Mouse (Mus musculus) retina, adult 2 months (tissue): Measurements from ENCODE around the gene Adamts17.
A peak's percentile ranks its signal among the peaks of the same experiment; 100 is the strongest.

Experiments used
- DNase-seq: peaks from one replicate; pipeline ENCODE4 v3.0.0-alpha.2; 2012; ENCODE audit warnings: low read depth, low spot score

Gene Adamts17

DNA sequence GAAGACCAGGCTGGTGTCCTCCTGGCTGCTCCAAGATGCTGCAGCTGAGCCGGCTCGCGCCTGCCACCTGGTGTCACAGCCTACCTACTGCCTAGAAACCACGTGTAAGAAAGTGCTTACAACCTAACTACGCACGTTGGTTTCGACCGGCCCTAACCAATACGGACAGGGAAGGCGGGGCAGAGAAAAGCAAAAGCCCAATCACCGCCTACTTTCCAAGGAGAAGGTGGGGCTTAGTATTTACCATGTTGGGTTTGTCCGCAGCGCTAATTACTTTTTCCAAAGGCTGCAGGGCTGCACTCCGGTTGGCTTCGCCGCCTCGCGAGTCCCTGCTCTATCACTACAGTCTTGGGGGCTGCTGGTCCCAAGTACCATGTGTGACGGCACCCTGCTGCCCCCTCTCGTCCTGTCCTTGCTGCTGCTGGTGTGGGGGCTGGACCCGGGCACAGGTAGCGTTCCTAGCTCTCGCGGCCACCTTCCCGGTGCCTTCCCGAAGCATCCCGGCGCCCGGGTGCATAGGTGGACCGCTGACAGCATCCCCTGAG is at the start of gene Adamts17:
Gene Adamts17 (plus strand): TSS at position 273 of the 545 bp plus-strand sequence.
- peak; percentile 77 for DNase-seq

DNA sequence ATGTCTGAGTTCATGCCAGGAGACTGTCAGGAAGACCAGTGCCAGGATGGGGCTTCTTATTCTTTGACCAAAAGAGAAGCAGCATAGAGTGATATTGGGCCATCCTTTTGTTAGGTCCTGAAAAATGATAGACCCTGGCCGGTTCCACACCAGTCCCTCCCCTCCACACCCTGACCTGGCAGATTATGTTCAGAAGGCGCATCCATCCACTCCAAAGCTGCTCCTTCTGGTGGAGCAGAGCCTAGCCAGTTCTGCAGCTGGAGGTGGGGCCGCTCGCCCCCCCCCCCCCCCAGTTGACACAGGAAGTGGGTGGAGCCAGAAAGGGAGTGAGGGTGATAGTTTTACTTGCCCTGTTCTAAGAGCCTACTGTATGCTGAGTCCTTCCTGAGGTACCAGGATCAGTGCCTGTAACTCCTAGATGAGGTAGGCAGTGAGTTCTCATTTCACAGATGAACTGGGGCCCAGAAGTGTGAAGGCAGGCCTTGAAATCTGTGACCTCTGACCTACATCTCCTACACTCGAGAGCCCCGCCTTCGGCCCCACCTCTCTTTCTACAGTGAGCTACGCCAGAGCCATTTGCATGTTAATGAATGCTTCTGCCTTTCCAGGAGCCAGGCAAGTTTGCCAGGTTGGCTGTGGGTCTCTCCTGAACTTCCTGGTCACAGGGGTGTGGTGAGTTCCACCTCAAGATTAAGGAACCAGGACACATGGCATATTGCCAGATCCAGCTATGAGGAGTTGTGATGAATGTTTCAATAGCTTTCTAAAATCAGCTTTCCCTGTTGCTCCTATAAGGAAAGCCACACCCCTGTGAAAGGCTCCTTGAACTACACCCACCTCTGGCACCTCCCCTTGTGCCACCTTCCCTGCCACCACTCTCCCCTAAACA is 49.4 kb upstream of the Adamts17 start:
- no peak for DNase-seq

GRCm38 (mm10) chr7:66791022-66791421 is 48.5 kb upstream of the Adamts17 start:
- no peak for DNase-seq

GRCm38 (mm10) chr7:66796909-66797308 is 42.6 kb upstream of the Adamts17 start:
- no peak for DNase-seq

- DNase-seq: no peak
Measured at GRCm38 (mm10) chr7:66797345-66797744, 42.2 kb upstream of the Adamts17 start.

DNA sequence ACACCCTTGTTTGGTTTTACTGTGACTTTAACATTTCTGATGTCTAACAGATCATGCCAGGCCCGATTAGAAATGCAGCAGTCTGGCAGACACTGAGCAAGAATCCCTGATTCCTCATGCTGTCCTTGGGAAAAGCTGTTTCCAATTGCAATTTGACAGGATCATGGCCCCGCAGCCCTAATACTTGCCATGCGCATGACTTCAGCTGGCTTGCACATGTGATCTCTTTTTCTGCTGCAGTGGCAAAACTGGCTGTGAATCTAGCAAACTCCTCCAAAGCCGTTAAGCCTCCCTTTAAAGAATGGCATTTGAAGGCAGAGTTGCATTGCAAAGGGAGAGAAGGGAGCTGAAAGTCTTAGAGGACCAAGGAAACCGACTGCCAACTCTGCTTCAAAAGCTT is 40.7 kb upstream of the Adamts17 start:
- no peak for DNase-seq

DNA sequence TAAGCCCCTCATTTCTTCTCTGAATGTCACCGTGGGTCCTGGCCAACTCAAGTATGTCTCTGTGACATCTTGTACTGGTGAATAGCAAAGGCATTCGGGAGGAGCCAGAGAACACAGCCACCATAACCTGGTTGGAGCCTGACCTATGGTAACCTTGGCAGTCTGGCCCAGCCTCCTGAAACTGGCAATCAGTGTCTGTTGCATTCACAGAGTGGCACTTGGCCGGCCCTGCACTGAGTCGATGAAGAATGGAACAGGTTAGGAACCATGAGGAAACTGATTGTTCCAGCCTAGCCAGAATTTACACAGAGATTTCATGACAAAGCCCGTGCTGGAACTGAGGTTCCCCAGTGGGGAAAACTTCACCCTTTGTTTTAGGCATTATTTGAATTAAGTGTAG is 38.8 kb upstream of the Adamts17 start:
- no peak for DNase-seq

DNA sequence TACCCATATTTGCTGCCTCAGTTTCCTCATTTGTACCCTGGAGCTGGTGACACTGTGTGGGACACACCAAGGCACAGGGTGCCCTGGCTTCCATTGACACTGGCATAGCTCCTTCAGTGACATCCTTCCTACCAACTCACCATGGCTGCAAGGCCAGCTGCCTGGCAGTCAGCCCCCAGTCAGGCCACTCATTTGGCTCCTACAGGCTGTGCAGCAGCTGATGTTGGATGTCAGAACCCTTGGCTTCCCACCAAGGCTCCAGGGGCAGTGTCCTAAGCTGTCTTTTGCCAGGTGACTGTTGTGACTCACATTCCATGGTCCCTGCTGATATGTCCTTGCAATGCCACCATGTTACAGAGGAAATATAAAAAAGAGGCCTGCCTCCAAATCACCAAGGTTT is 37.8 kb upstream of the Adamts17 start:
- DNase-seq: no peak

- DNase-seq: no peak
Measured at GRCm38 (mm10) chr7:66803798-66804197, 35.7 kb upstream of the Adamts17 start.

GRCm38 (mm10) chr7:66806801-66807200 is 32.7 kb upstream of the Adamts17 start:
- no peak for DNase-seq

DNA sequence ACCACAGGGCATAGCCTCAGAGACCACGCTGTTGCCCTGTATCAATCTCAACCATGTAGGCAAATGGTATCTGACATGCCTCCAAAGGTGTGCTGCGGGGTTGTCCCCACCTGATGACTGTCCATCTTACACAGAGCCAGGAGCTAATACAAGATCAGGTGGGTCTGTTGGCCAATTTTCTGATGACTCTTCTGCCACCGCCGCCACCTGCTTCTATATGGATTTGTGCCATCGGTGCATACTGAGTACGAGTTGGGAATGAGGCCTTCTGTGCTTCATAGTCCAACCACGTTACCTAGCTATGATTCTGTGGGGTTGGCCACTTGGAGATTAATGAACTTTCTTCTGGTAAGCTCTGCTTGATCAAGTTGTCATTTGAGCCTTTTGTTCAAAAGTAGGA is 29.1 kb upstream of the Adamts17 start:
- DNase-seq: no peak

GRCm38 (mm10) chr7:66811294-66811693 is 28.2 kb upstream of the Adamts17 start:
- DNase-seq: no peak

- no peak for DNase-seq
Measured at GRCm38 (mm10) chr7:66812289-66812688, 27.2 kb upstream of the Adamts17 start.

DNA sequence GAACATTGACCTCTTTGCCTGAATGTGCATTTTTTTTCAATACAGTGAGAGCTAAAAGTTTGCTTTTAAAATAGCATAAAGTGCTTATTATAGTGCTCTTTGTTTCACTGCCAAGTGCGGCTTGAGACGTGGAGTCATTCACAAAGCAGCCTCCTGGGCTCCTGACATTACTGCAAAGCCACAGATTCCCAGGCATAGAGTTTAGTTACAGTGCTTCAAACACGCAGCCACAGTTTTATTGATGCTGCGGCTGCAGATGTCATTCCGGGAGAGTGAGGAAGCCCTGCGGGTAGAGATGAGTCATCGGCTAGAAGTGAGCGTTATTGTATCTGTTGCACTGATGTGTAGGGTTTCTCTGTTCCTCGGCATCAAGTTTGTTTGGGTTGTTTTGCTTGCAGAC is 26.8 kb upstream of the Adamts17 start:
- no peak for DNase-seq

- no peak for DNase-seq
Measured at GRCm38 (mm10) chr7:66813172-66813571, 26.4 kb upstream of the Adamts17 start.

GRCm38 (mm10) chr7:66815526-66815925 is 24.0 kb upstream of the Adamts17 start:
- no peak for DNase-seq

DNA sequence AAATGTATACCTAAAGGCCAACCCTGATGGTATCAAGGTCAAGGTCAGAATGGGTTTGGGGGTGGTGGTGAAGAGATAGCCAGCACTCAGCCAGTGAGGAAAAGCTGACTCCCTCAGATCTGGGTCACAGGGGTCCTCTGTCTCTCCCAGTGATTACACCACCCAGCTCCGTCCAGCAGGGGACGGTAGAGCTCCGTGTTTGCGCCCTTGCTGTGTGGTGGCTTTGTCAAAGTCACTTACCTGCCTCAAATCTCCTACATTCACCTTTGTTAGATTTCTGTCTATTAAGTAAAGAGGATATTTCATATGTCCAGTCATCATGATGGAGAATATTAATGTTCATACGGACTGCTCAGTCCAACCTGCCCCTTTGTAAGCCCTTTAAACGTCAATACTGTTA is 19.5 kb upstream of the Adamts17 start:
- DNase-seq: no peak

- no peak for DNase-seq
Measured at GRCm38 (mm10) chr7:66830803-66831202, 8.7 kb upstream of the Adamts17 start.

GRCm38 (mm10) chr7:66831295-66831694 is 8.2 kb upstream of the Adamts17 start:
- no peak for DNase-seq

DNA sequence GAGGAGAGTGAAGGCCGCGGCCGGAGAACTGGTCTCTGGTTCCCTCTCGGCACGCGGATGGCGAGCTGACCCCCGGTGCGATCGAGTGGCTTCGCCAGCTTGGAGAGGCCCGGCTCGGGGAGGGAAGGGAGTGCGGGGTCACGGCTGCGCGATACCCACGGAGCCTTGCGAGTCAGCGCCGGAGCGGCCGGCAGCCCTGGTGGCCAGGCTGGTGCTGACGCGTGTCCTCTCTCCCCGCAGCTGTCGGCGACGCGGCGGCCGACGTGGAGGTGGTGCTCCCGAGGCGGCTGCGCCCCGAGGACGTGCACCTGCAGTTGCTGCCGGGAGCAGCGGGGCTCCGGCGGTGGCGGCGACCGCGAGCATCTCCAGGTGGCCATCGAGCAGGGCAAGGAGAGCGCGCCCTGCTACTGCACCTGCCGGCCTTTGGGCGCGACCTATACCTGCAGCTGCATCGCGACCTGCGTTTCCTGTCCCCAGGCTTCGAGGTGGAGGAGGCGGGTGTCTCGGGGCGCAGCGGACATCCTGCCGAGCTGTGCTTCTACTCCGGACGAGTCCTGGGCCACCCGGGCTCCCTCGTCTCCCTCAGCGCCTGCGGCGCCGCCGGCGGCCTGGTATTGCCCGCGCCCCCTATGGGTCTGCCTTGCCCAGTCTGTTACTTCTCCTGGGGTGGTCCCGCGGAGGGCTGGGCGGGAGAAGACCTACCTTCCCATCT is 629 bp downstream of the Adamts17 start:
- no peak for DNase-seq

- DNase-seq: no peak
Measured at GRCm38 (mm10) chr7:66841165-66841564, 1.6 kb downstream of the Adamts17 start.

DNA sequence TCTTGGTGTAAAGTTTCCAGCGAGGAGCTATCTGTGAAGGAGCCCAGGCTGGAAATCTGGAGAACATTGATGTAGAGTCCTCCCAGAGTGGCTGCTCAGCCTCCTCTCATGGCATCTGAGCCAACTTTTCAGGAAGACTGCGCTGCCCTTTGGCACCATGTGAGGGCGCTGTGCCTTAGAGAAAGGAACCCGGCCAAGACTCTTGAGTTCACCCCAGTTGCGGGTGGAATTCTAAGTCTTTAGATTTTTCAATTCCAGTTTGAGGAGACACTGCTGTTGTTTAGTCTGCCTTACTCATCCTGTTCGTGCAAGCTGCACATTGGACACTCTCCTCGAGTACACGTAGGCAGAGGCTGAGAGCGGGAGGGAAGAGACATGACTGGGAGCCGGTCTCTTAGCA is 2.5 kb downstream of the Adamts17 start:
- no peak for DNase-seq

DNA sequence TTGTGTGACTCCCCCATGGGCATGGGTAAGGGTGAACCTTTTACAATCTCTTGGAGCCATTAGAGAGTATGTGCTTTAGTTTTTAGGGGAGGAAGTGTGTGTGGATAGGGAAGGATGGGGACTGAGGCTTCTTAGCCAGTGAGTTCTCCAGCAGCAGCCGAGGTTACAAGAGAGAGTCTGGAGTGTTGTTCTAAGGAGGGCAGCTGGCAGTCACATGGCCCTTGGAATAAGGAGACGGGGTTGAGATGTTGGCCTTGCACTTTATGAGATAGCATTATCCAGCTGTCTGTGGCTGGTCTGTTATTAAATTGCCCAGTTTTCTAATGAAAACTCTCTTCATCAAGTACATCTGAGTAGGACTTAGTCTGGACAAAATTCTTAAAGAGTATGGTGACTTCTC is 4.3 kb downstream of the Adamts17 start:
- no peak for DNase-seq
